Mouse (Mus musculus): ENCODE measurements around the gene Tnks1bp1. TPM values are rescaled to one million over a fixed set of nuclear protein-coding genes. Genes with fewer than 3 reads are reported as not detected.

The Tnks1bp1 gene
- polyA plus RNA-seq, 1 experiment: 27.1 TPM

DNA sequence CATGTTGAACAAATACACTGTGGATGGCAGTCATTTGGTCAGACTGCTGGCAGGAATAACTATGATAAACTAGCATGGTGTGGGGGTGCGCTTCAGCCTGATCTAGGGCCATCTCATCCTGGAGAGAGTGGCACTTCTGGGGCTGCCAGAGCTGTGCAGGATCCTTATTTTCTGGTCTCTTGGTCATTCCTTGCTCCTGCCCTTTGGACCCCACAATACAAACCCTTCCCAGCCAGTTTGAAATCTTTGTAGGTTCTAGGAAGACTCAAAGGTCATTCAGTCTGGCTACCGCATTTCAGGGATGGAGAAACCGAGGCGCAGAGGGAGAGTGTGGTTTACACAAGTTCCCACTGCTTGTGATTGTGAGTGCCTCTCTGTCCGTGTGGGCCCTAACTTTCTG, 19.1 kb downstream of the Tnks1bp1 start:
- no peaks in the 10 kb centered on the region for H3K36me3 ChIP-seq (ENCODE audit: control insufficient read depth, insufficient read depth, low read length, poor library complexity, severe bottlenecking)
- H3K27ac ChIP-seq (ENCODE audit: insufficient read depth, low read length): no peak overlapping the region
- H3K4me3 ChIP-seq (ENCODE audit: low read depth, low read length): no peak overlapping the region
- no peak overlapping the region for H3K9ac ChIP-seq (ENCODE audit: low read depth, poor library complexity, severe bottlenecking)
- H3K27me3 ChIP-seq (ENCODE audit: control insufficient read depth, insufficient read depth, low read length, poor library complexity, severe bottlenecking): no peaks in the 10 kb centered on the region
- TF ChIP-seq CTCF (IDR thresholded peaks at IDR 0.05; ENCODE audit: low read depth, low read length) (no peak), EP300 (IDR thresholded peaks at IDR 0.05; ENCODE audit: insufficient read depth, low read depth, low read length) (no peak), POLR2A (IDR thresholded peaks at IDR 0.05; ENCODE audit: insufficient read depth, low read length) (no peak)
- H3K9me3 ChIP-seq (replicated peaks; ENCODE audit: control insufficient read depth, insufficient read depth, low read length, poor library complexity, severe bottlenecking): no peaks in the 10 kb centered on the region
- no peaks in the 10 kb centered on the region for H3K4me1 ChIP-seq (ENCODE audit: control insufficient read depth, insufficient read depth, low read length)

DNA sequence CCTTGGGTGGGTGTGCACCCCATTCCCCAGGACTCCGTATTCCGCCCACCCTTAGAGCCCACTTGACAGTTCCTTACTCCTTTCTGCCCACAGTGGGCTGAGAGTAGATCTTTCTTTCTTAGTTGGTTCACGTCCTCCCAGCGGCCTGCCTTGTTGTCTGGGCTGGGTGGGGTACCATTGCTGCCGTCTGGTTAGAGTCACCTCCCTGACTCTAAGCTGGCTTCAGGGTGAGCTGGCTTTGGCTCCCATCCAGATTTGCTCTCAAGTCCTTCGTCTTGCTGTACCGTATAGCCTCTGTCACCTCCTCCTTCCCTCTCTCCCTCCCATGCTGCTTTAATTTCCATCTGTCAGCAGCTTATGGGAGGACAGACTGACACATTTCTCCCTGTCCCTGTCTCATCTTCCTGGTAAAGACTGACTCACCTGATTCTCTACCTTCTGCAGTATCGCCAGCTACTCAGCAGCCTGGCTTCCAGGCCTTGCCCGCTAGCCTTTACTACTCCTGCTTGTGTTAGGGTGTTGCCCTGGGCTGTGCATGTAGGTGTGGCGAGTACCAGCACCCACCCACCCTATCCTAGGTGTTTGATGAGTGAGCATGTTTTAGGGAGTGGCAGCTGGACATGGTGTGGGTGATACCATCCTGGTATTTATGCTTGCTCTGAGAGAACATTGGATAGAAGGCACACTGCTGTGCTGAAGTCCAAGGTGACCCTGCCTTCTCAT, 20.2 kb downstream of the Tnks1bp1 start:
- H3K4me3 ChIP-seq (ENCODE audit: low read depth, low read length): no peak overlapping the region
- no peaks in the 10 kb centered on the region for H3K36me3 ChIP-seq (ENCODE audit: control insufficient read depth, insufficient read depth, low read length, poor library complexity, severe bottlenecking)
- no peaks in the 10 kb centered on the region for H3K27me3 ChIP-seq (ENCODE audit: control insufficient read depth, insufficient read depth, low read length, poor library complexity, severe bottlenecking)
- H3K4me1 ChIP-seq (ENCODE audit: control insufficient read depth, insufficient read depth, low read length): no peaks in the 10 kb centered on the region
- H3K9ac ChIP-seq (ENCODE audit: low read depth, poor library complexity, severe bottlenecking): no peak overlapping the region
- H3K9me3 ChIP-seq (replicated peaks; ENCODE audit: control insufficient read depth, insufficient read depth, low read length, poor library complexity, severe bottlenecking): no peaks in the 10 kb centered on the region
- TF ChIP-seq EP300 (IDR thresholded peaks at IDR 0.05; ENCODE audit: insufficient read depth, low read depth, low read length): no peak
- no peak overlapping the region for H3K27ac ChIP-seq (ENCODE audit: insufficient read depth, low read length)

GRCm38 (mm10) chr2:85068626-85069025, 20.8 kb downstream of the Tnks1bp1 start:
- Histone ChIP-seq H3K4me3 (ENCODE audit: low read depth, low read length) (no peak overlapping the region), H3K4me1 (ENCODE audit: control insufficient read depth, insufficient read depth, low read length) (no peaks in the 10 kb centered on the region), H3K9ac (ENCODE audit: low read depth, poor library complexity, severe bottlenecking) (no peak overlapping the region), H3K9me3 (replicated peaks; ENCODE audit: control insufficient read depth, insufficient read depth, low read length, poor library complexity, severe bottlenecking) (no peaks in the 10 kb centered on the region), H3K27me3 (ENCODE audit: control insufficient read depth, insufficient read depth, low read length, poor library complexity, severe bottlenecking) (no peaks in the 10 kb centered on the region), H3K36me3 (ENCODE audit: control insufficient read depth, insufficient read depth, low read length, poor library complexity, severe bottlenecking) (no peaks in the 10 kb centered on the region), H3K27ac (ENCODE audit: insufficient read depth, low read length) (no peak overlapping the region)
- TF ChIP-seq CTCF (IDR thresholded peaks at IDR 0.05; ENCODE audit: low read depth, low read length): no peak
- TF ChIP-seq EP300 (IDR thresholded peaks at IDR 0.05; ENCODE audit: insufficient read depth, low read depth, low read length): no peak
- TF ChIP-seq POLR2A (IDR thresholded peaks at IDR 0.05; ENCODE audit: insufficient read depth, low read length): no peak

DNA sequence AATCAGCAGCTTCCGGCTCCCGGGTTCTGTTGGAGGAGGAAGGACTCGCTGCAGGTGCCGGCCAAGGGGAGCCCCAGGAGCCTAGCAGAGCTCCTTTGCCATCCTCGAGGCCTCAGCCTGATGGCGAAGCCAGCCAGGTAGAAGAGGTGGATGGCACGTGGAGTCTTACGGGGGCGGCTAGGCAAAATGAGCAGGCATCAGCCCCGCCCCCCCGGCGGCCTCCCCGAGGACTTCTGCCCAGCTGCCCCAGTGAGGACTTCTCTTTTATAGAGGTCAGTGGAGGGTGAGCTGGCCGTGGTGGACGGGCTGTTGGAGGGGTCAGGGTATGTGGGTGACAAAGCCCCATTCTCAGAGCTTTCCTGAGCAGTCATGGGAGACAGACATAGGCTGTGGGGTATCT, 22.3 kb downstream of the Tnks1bp1 start:
- H3K36me3 ChIP-seq (ENCODE audit: control insufficient read depth, insufficient read depth, low read length, poor library complexity, severe bottlenecking): no peaks in the 10 kb centered on the region
- H3K9me3 ChIP-seq (replicated peaks; ENCODE audit: control insufficient read depth, insufficient read depth, low read length, poor library complexity, severe bottlenecking): no peaks in the 10 kb centered on the region
- no peaks in the 10 kb centered on the region for H3K27me3 ChIP-seq (ENCODE audit: control insufficient read depth, insufficient read depth, low read length, poor library complexity, severe bottlenecking)
- no peak overlapping the region for H3K27ac ChIP-seq (ENCODE audit: insufficient read depth, low read length)
- H3K4me1 ChIP-seq (ENCODE audit: control insufficient read depth, insufficient read depth, low read length): no peaks in the 10 kb centered on the region
- H3K9ac ChIP-seq (ENCODE audit: low read depth, poor library complexity, severe bottlenecking): no peak overlapping the region
- H3K4me3 ChIP-seq (ENCODE audit: low read depth, low read length): no peak overlapping the region
- TF ChIP-seq CTCF (IDR thresholded peaks at IDR 0.05; ENCODE audit: low read depth, low read length) (no peak), POLR2A (IDR thresholded peaks at IDR 0.05; ENCODE audit: insufficient read depth, low read length) (no peak), EP300 (IDR thresholded peaks at IDR 0.05; ENCODE audit: insufficient read depth, low read depth, low read length) (no peak)

DNA sequence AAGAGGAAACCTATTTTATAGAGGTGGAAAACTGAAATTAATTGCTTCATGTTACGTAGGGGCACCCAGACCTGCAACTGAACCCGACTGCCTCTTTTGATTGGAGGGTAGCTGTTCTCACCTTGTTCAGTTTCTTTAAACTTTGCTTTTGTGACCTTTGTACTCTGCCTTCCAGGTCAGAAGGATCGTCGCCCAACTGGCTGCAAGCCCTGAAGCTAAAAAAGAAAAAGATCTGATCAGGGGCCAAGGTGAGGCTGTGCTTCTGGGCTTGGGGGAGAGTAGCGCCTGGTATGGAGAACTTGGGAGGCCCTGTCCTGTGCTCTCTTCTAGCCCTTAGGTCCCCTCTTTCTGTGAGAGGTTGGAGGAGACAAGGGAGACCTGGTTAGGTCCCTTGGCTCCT, 24.1 kb downstream of the Tnks1bp1 start:
- no peaks in the 10 kb centered on the region for H3K27me3 ChIP-seq (ENCODE audit: control insufficient read depth, insufficient read depth, low read length, poor library complexity, severe bottlenecking)
- H3K27ac ChIP-seq (ENCODE audit: insufficient read depth, low read length): no peak overlapping the region
- no peaks in the 10 kb centered on the region for H3K36me3 ChIP-seq (ENCODE audit: control insufficient read depth, insufficient read depth, low read length, poor library complexity, severe bottlenecking)
- no peak overlapping the region for H3K4me3 ChIP-seq (ENCODE audit: low read depth, low read length)
- H3K4me1 ChIP-seq (ENCODE audit: control insufficient read depth, insufficient read depth, low read length): no peaks in the 10 kb centered on the region
- no peak for TF ChIP-seq CTCF (IDR thresholded peaks at IDR 0.05; ENCODE audit: low read depth, low read length)
- no peak for TF ChIP-seq EP300 (IDR thresholded peaks at IDR 0.05; ENCODE audit: insufficient read depth, low read depth, low read length)
- no peak for TF ChIP-seq POLR2A (IDR thresholded peaks at IDR 0.05; ENCODE audit: insufficient read depth, low read length)
- no peaks in the 10 kb centered on the region for H3K9me3 ChIP-seq (replicated peaks; ENCODE audit: control insufficient read depth, insufficient read depth, low read length, poor library complexity, severe bottlenecking)
- no peak overlapping the region for H3K9ac ChIP-seq (ENCODE audit: low read depth, poor library complexity, severe bottlenecking)

DNA sequence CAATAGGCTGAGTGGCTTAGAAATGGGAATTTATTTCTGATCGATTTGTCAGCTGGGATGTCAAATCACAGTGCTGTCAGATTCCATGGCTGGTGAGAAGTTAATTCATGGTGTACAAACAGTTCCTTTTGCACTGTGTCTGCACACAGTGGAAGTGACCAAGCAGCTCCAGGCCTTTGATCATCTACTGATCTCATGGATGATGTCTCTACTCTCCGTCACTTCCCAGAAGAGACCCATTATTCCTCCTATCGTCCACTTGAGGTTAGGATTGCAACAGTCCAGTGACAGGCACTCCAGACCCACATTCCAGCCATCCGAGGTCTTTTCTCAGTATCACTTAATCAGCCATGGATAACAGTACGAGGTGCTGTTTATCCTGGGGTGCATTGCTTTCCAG, 25.9 kb downstream of the Tnks1bp1 start:
- Histone ChIP-seq H3K27me3 (ENCODE audit: control insufficient read depth, insufficient read depth, low read length, poor library complexity, severe bottlenecking) (no peaks in the 10 kb centered on the region), H3K4me1 (ENCODE audit: control insufficient read depth, insufficient read depth, low read length) (no peaks in the 10 kb centered on the region), H3K9me3 (replicated peaks; ENCODE audit: control insufficient read depth, insufficient read depth, low read length, poor library complexity, severe bottlenecking) (no peaks in the 10 kb centered on the region), H3K36me3 (ENCODE audit: control insufficient read depth, insufficient read depth, low read length, poor library complexity, severe bottlenecking) (no peaks in the 10 kb centered on the region), H3K9ac (ENCODE audit: low read depth, poor library complexity, severe bottlenecking) (no peak overlapping the region), H3K27ac (ENCODE audit: insufficient read depth, low read length) (no peak overlapping the region), H3K4me3 (ENCODE audit: low read depth, low read length) (no peak overlapping the region)
- TF ChIP-seq EP300 (IDR thresholded peaks at IDR 0.05; ENCODE audit: insufficient read depth, low read depth, low read length) (no peak), CTCF (IDR thresholded peaks at IDR 0.05; ENCODE audit: low read depth, low read length) (no peak), POLR2A (IDR thresholded peaks at IDR 0.05; ENCODE audit: insufficient read depth, low read length) (no peak)

All from ES-Bruce4 (cell line).